Mouse (Mus musculus) lung, embryonic 14.5 days (tissue): ENCODE data around the gene Chd9. TPM values are rescaled to one million over a fixed set of nuclear protein-coding genes. Genes with fewer than 3 reads are reported as not detected.

ENCODE experiments used
- ATAC-seq: fragments of 200-750 bp; cut with Nextera tagmentation; 2 replicates; pipeline ENCODE4 v1.8.0; 2017; ENCODE audit warnings: mild to moderate bottlenecking, moderate TSS enrichment, moderate library complexity; ENCODE audit not compliant: insufficient read depth
- DNase-seq: peaks from one replicate; pipeline ENCODE4 v3.0.0-alpha.2; 2015
- H3K27ac ChIP-seq: fragments of 300-500 bp; sonication (generic); 2 replicates; pipeline ENCODE4 v1.5.1; 2014; ENCODE audit warnings: low read depth, mild to moderate bottlenecking, moderate library complexity
- H3K27me3 ChIP-seq: fragments of 300-500 bp; sonication (generic); 2 replicates; pipeline ENCODE4 v1.6.1; 2014; ENCODE audit warnings: low read length, control low read depth; ENCODE audit not compliant: insufficient read depth
- H3K36me3 ChIP-seq: fragments of 300-500 bp; sonication (generic); 2 replicates; pipeline ENCODE4 v1.6.1; 2014; ENCODE audit warnings: control low read depth; ENCODE audit not compliant: insufficient read depth
- H3K4me1 ChIP-seq: fragments of 300-500 bp; sonication (generic); 2 replicates; pipeline ENCODE4 v1.6.1; 2014; ENCODE audit warnings: antibody characterized with exemption, control low read depth; ENCODE audit not compliant: insufficient read depth
- H3K4me2 ChIP-seq: fragments of 300-500 bp; sonication (generic); 2 replicates; pipeline ENCODE4 v1.6.1; 2014; ENCODE audit warnings: mild to moderate bottlenecking
- H3K4me3 ChIP-seq: fragments of 300-500 bp; sonication (generic); 2 replicates; pipeline ENCODE4 v1.5.1; 2014; ENCODE audit warnings: low read depth, low read length
- H3K9ac ChIP-seq: fragments of 300-500 bp; sonication (generic); 2 replicates; pipeline ENCODE4 v1.6.1; 2014
- H3K9me3 ChIP-seq: fragments of 300-500 bp; sonication (generic); 2 replicates; pipeline ENCODE4 v1.6.1; 2016; ENCODE audit warnings: low read depth, low read length, control low read depth
- CTCF ChIP-seq: IDR thresholded peaks from 2 replicates; pipeline ENCODE4 v1.5.1; 2016; ENCODE audit warnings: antibody characterized with exemption, low read depth
- WGBS: fragments of 180-500 bp; shearing (Covaris S2); extraction: QIAGEN DNeasy Blood & Tissue Kit; methylation state at CpG from one replicate; pipeline ENCODE4 v1.1.7; 2014; 5-methylcytosine and 5-hydroxymethylcytosine counted together
- polyA plus RNA-seq: library from polyadenylated mRNA; unstranded; fragments of >200 nt; fragmentation: Nextera tagmentation; extraction: Ambion mirVana; gene quantifications from 2 replicates; pipeline ENCODE4 v1.2.1, GENCODE M21; 2014

Gene Chd9
- polyA plus RNA-seq, 1 experiment from 2014 or later, result 72.5 TPM

DNA sequence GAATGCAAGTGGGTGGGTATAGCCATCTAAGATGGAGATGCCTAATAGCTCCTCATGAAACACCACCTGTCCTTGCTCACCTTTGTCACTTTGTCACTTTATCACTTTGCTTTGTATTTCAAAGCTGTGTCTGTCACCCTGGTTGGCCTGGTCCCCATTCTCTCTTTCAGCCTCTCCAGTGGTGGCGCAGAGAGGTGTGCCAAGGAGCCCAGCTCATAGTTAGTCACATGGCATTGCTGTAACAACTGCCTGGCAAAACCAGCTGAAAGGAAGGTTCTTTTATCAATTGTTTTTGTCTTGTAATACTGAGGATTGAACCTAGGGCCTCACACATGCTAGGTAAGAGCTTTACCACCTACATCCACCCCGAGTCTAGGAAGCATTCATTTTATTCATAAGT is 38.9 kb downstream of the Chd9 start:
- no peaks in the 10 kb centered on the region for H3K9me3 ChIP-seq
- H3K4me1 ChIP-seq, result peaks cover 17% of the 10 kb centered on the region
- no peak overlapping the region for H3K4me3 ChIP-seq
- TF ChIP-seq CTCF, result no peak
- H3K27me3 ChIP-seq, result no peaks in the 10 kb centered on the region
- no peaks in the 10 kb centered on the region for H3K36me3 ChIP-seq
- no peak overlapping the region for H3K27ac ChIP-seq
- DNase-seq, result no peak
- ATAC-seq, result no peak
- no peak overlapping the region for H3K9ac ChIP-seq
- WGBS, result 94% methylated on average over 2 of the region's 2 CpGs
- no peak overlapping the region for H3K4me2 ChIP-seq

DNA sequence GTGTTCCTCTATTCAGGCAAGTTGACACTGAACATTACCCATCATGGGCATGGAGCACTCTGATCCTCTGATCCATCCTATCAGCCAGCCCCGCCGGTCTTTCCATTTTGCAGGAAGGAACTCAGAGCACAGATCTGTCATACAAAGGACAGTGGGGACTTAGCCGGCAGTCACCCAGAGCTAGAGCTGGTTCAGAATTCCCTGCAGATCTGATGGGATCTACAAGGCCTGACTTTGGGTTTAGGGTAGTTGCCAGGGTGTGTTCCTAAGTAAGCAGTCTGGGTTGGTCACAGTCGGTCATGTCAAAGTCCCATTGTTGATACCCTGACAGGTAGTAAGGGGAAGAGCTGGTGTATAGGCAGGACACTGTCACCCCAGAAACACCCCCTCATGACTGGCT is 39.8 kb downstream of the Chd9 start:
- 87% methylated on average over 4 of the region's 4 CpGs for WGBS
- Histone ChIP-seq H3K4me2 (no peak overlapping the region), H3K9me3 (no peaks in the 10 kb centered on the region), H3K27ac (no peak overlapping the region), H3K27me3 (no peaks in the 10 kb centered on the region), H3K4me3 (no peak overlapping the region), H3K4me1 (peaks cover 13% of the 10 kb centered on the region), H3K36me3 (no peaks in the 10 kb centered on the region), H3K9ac (no peak overlapping the region)
- no peak for TF ChIP-seq CTCF
- DNase-seq (no peak), ATAC-seq (no peak)

DNA sequence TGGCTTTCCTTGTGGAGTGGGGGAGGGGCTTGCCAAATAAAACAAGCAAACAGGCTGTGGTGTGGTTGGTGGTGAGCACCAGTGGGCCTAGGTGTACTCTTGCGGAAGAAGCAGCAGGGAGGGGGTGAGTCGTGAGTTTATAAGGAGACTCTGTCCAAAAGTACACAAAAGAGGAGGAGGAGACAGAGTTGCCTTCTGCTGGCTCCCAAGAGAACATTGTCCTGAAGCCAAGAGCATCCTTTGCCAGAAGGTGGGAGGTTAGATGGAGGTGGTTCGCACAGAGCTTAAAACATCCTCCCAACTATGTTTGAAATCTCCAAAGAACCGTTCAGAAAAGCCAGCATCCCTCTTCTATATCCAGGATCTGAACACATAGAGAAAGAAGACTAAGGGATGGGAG is 40.2 kb downstream of the Chd9 start:
- DNase-seq (no peak), ATAC-seq (no peak)
- H3K27me3 ChIP-seq, result no peaks in the 10 kb centered on the region
- no peaks in the 10 kb centered on the region for H3K9me3 ChIP-seq
- H3K36me3 ChIP-seq, result no peaks in the 10 kb centered on the region
- peaks cover 13% of the 10 kb centered on the region for H3K4me1 ChIP-seq
- no peak overlapping the region for H3K9ac ChIP-seq
- no peak for TF ChIP-seq CTCF
- 0 out of 2 replicates have a peak overlapping the region, but pooled peaks have one; percentile 84 for H3K27ac ChIP-seq
- H3K4me3 ChIP-seq, result no peak overlapping the region
- 65% methylated on average over 4 of the region's 4 CpGs for WGBS
- H3K4me2 ChIP-seq, result no peak overlapping the region

DNA sequence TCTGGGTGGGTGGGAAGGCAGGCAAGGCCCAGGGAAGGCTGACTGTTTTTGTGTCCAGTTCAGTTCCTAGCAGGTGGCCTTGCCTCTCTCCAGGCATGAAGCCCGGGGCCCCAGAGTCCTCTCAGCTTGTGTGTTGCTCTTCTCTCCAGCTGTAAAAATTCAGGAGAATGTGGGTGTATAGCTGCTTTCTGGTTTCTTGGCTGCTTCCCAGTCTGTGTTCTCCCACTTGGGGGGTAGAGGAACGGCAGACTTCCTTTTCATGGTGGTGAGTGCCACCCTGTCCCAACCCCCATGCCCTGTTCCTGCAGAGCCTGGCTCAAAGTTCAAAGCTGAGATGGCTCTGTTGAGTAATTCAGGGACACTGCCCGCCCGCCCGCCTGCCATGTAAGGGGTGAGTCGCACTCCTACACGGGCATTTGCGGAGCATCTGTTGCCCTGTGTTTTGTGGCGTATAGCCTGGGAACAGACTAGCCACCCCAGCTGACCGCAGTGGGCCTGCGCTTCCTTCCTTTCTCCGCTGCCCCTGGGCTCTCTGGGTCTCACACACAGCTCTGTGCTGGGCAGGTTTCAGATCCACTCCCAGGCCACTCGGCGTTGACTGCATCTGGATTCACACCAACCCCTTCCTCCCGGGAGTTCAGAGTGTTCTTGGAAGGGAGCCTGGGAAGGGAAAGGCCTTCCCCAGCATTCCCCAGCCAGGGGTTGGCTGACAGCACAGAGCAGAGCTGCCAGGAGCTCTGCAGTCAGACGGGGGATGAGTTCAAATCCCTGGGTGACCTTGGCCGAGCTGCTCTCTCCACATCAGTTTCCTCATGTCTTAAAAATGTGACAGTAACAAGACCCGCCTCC is 41.1 kb downstream of the Chd9 start:
- no peaks in the 10 kb centered on the region for H3K27me3 ChIP-seq
- H3K9ac ChIP-seq, result no peak overlapping the region
- H3K4me2 ChIP-seq, result peak overlapping the region; percentile 25; the same call in 1 of the 2 replicates
- no peak overlapping the region for H3K4me3 ChIP-seq
- TF ChIP-seq CTCF, result no peak
- peak overlapping the region; percentile 84 for H3K27ac ChIP-seq
- no peaks in the 10 kb centered on the region for H3K36me3 ChIP-seq
- H3K9me3 ChIP-seq, result no peaks in the 10 kb centered on the region
- DNase-seq (peak; percentile 89), ATAC-seq (peak; percentile 88)
- 43% methylated on average over 18 of the region's 18 CpGs for WGBS
- H3K4me1 ChIP-seq, result peaks cover 13% of the 10 kb centered on the region

DNA sequence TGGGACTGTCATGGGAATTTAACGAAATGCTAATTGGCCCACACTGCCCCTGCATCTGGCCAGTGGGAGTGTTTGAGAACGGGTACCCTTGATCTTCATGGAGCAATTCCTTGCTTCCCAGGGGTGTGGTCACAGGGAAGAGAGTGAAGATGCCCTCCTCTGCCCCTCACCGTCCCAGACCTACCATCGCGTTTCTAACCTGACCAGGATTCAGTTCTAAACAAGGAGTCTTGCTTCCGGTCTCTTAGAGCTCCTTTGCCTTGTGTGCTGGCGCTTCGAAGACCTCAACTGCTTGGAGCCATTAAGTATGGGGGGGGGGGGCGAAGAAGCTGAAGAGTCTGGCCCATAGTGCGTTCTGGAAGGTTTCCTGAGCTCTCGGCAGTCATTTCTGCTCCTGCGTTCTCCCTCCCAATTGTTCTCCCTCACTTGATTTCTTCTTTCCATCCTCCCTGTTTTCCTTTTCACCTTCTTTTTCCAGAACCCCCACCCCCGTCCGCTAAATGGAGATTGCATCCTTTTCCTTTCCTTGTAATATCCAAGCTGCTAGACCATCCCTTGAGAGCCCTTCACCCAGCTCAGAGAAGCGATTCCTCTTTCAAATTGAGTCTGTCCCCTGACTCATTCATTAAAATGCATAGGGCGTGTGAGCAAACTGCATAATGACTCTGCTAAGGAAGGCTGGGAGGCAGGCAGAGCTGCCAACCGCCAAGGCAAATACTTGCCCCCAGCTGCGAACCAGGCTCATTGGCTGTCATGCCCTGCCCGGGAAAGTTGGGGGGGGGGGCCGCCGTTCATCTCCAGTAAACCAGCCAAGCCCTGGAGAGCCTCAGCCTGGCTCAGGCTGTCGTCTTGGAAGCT is 42.0 kb downstream of the Chd9 start:
- 15% methylated on average over 22 of the region's 22 CpGs for WGBS
- H3K9ac ChIP-seq, result no peak overlapping the region
- no peaks in the 10 kb centered on the region for H3K36me3 ChIP-seq
- peak overlapping the region; percentile 20; the same call in 1 of the 2 replicates for H3K4me2 ChIP-seq
- DNase-seq (no peak), ATAC-seq (no peak; the same call in 1 of the 2 replicates)
- no peak for TF ChIP-seq CTCF
- H3K9me3 ChIP-seq, result no peaks in the 10 kb centered on the region
- H3K4me3 ChIP-seq, result no peak overlapping the region
- peaks cover 13% of the 10 kb centered on the region for H3K4me1 ChIP-seq
- H3K27ac ChIP-seq, result peak overlapping the region; percentile 84; the same call in 1 of the 2 replicates
- H3K27me3 ChIP-seq, result no peaks in the 10 kb centered on the region

DNA sequence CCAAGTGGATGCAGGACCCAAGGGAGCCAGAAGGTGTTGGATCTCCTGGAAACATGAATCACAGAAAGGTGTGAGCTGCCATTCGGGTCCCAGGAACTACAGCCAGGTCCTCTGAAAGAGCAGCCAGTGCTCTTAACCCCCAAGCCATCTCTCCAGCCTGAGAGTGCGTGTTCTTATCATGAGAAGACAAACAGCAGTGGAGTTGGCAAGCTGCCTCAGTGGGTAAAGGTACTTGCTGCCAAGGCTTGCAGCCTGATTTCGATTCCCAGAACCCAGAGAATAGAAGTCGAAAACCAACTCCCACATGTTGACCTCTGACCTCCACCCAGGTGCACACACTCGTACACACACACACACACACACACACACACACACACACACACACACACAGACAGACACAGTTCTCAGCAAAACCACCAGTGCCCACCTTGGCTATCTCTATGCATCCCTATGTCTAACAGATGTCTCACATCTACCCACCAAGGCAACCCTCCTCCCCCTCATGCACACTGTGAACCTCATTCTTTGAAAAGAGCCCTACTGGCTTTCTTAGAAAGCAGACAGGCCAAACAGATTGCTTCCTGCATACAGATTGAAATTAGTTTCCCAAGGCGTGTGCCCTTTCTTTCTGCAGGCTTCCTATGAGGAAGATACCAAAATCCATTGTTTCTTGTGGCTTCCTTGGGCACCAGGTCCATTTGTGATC is 43.4 kb downstream of the Chd9 start:
- H3K27ac ChIP-seq, result no peak overlapping the region
- ATAC-seq (no peak), DNase-seq (peak; percentile 46)
- H3K4me1 ChIP-seq, result peaks cover 16% of the 10 kb centered on the region
- H3K4me3 ChIP-seq, result no peak overlapping the region
- no peak overlapping the region for H3K4me2 ChIP-seq
- no peak for TF ChIP-seq CTCF
- no peaks in the 10 kb centered on the region for H3K9me3 ChIP-seq
- H3K9ac ChIP-seq, result no peak overlapping the region
- no peaks in the 10 kb centered on the region for H3K27me3 ChIP-seq
- 47% methylated on average over 6 of the region's 6 CpGs for WGBS
- no peaks in the 10 kb centered on the region for H3K36me3 ChIP-seq
